ENCODE assay signal across 8 mouse cellular contexts in the genomic region with DNA sequence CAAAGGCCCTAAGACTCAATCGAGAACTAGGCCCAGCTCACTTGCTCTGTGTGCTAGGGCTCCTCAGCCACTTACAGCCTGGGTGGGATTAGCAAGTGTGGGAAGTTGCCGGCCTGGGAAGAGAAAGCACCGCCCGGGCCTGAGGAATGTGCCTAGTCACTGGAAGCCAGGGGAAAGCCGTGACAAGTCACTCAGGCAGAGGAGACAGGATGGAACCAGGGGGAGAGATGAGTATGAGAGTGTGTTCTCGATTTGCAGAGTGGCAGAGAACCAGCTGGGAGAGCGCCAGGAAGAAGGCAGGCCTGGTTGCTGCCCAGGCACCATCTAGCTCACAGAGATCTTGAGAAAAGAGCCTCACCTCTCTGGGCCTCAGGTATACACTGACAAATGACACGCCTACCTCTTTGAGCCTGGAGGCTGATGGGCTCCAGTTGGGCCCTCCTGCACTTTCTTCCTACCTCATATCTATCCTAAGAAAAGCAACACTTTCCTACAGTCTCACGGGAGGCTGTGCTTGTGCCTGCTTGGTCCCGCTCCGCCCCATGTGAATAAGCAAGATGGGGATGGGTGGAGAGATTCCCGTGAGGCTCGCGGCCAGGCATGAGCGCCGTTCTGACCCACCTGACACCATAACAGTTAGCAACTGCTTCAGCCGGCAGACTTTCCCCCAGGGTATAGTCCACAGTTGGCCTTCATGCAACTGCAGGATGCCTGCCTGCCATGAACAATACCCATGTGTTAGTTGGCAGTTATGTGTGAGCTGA.
DNase-seq lines count a peak whose midpoint lies in the region; ATAC-seq lines count a peak whose summit lies in the region.

No protein-coding gene starts in this region.

- no peak for ATAC-seq in hindbrain, embryonic 12.5 days (ENCODE audit: low FRiP score)
- ATAC-seq in monocyte, adult 5-6 weeks (replicated peaks; ENCODE audit: insufficient number of reproducible peaks, low FRiP score, low TSS enrichment, poor library complexity, severe bottlenecking) = no peak

- no peak overlapping the region for H3K4me2 ChIP-seq in hindbrain, embryonic 12.5 days (replicated peaks)

- H3K36me3 ChIP-seq in hindbrain, embryonic 10.5 days = peaks cover 26% of the 10 kb centered on the region
- H3K36me3 ChIP-seq in hindbrain, embryonic 12.5 days = peaks cover 1% of the 10 kb centered on the region; the same call in 1 of the 2 replicates
- 0 out of 2 replicates have a peak, but pooled peaks cover 3% of the 10 kb centered on the region for H3K36me3 ChIP-seq in heart, embryonic 10.5 days

- H3K4me3 ChIP-seq in hindbrain, embryonic 10.5 days = no peak overlapping the region
- H3K4me3 ChIP-seq in hindbrain, embryonic 12.5 days = no peak overlapping the region
- H3K4me3 ChIP-seq in heart, embryonic 10.5 days = no peak overlapping the region

- DNase-seq in hindbrain, embryonic 10.5 days (ENCODE audit: low spot score) = no peak
- peak; percentile 80 for DNase-seq in NIH3T3 (ENCODE audit: low read depth)
- DNase-seq in embryo, embryonic 10.5 days (ENCODE audit: low spot score) = peak; percentile 46
- peak; percentile 82 for DNase-seq in heart, embryonic 10.5 days (ENCODE audit: low spot score)
- DNase-seq in kidney, postnatal 25 days = peak; percentile 81 to 85
- DNase-seq in lung, postnatal 25 days (ENCODE audit: low spot score) = peak; percentile 79

- no peak overlapping the region for H3K9ac ChIP-seq in hindbrain, embryonic 12.5 days

- H3K4me1 ChIP-seq in hindbrain, embryonic 10.5 days (replicated peaks) = peaks cover 55% of the 10 kb centered on the region
- peaks cover 54% of the 10 kb centered on the region for H3K4me1 ChIP-seq in hindbrain, embryonic 12.5 days
- peaks cover 81% of the 10 kb centered on the region for H3K4me1 ChIP-seq in heart, embryonic 10.5 days

- 63% methylated on average over 17 of the region's 17 CpGs for WGBS in hindbrain, embryonic 10.5 days
- WGBS in hindbrain, embryonic 12.5 days = 60% methylated on average over 17 of the region's 17 CpGs
- WGBS in heart, embryonic 10.5 days = 54% methylated on average over 17 of the region's 17 CpGs

- H3K27ac ChIP-seq in hindbrain, embryonic 10.5 days = peak overlapping the region; percentile 84
- no peak overlapping the region; the same call in 1 of the 2 replicates for H3K27ac ChIP-seq in hindbrain, embryonic 12.5 days
- peak overlapping the region; percentile 84 for H3K27ac ChIP-seq in heart, embryonic 10.5 days

- H3K9me3 ChIP-seq in hindbrain, embryonic 10.5 days = no peaks in the 10 kb centered on the region
- no peaks in the 10 kb centered on the region for H3K9me3 ChIP-seq in hindbrain, embryonic 12.5 days (replicated peaks)
- H3K9me3 ChIP-seq in heart, embryonic 10.5 days = no peaks in the 10 kb centered on the region

- H3K27me3 ChIP-seq in hindbrain, embryonic 10.5 days (ENCODE audit: insufficient read depth, poor library complexity, severe bottlenecking) = no peaks in the 10 kb centered on the region
- no peaks in the 10 kb centered on the region for H3K27me3 ChIP-seq in hindbrain, embryonic 12.5 days
- no peaks in the 10 kb centered on the region for H3K27me3 ChIP-seq in heart, embryonic 10.5 days (ENCODE audit: insufficient read depth, poor library complexity, severe bottlenecking)
